Mouse (Mus musculus) left cerebral cortex, postnatal 25 days (tissue): Measurements from ENCODE around the gene Lin7c. TPM values are rescaled to one million over a fixed set of nuclear protein-coding genes. Genes with fewer than 3 reads are reported as not detected.
A peak's percentile ranks its signal among the peaks of the same experiment; 100 is the strongest.

Experiments
- DNase-seq, 2 experiments: peaks; one replicate each; pipeline ENCODE4 v3.0.0; 2022; ENCODE audit warnings: low spot score in 2 of 2, mixed read lengths in 1 of 2
- intact Hi-C: fragments of 180-260 bp; cut with DNase I; formaldehyde crosslinking; loops from one replicate; pipeline ENCODE4 v1.15.1; 2025
- total RNA-seq, 2 experiments: library from RNA; stranded (reverse); gene quantifications; 2 replicates each; pipeline ENCODE4 v1.2.3; 2021

Gene Lin7c
- total RNA-seq, 2 experiments from 2014 or later: 74.6 to 75.6 TPM

DNA sequence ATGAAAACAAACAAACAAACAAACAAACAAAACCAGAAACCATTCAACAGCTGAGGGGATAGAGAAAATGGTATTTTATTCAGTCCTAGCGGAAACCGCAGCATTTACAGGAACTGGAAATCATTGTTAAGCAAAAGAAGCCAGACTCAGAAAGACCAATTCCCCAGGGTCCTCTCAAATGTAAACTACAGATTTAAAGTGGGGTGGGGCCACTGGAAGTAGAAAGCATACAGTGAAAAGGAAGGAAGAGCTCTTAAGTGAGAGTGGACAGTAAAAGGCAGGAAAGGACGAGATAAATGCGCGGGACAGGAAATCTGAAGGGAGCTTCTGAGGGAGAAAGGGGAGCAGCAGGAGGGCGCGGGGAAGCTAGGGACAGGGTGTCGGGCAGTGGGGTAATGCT lies 22.6 kb downstream of the Lin7c start:
- no peak for DNase-seq
- intact Hi-C loops: loop anchor here (10.0 kb wide), 1 partner anchor 452 kb away; the partner anchor contains the start of gene Fibin

DNA sequence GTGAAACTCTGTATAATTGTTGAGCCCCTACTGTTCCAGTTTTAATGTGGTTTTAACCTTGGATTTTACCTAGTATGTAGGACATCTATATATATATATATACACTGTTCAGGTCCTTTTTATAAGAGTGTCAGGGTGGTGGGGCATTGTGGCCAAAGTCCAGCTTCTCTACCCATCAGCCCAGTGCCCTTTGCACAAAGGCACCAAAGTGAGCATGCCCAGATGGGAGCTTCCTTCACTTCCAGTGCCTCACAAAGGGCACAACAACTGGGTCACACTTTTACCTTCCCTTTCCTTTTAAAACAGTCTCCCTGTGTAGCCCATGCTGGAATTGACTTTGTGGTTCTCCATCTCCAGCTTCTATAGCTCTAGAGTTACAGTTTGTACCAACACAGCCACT lies 23.9 kb downstream of the Lin7c start:
- no peak for DNase-seq
- intact Hi-C loops: loop anchor here (10.0 kb wide), 1 partner anchor 450 kb away; the partner anchor contains the start of gene Fibin

DNA sequence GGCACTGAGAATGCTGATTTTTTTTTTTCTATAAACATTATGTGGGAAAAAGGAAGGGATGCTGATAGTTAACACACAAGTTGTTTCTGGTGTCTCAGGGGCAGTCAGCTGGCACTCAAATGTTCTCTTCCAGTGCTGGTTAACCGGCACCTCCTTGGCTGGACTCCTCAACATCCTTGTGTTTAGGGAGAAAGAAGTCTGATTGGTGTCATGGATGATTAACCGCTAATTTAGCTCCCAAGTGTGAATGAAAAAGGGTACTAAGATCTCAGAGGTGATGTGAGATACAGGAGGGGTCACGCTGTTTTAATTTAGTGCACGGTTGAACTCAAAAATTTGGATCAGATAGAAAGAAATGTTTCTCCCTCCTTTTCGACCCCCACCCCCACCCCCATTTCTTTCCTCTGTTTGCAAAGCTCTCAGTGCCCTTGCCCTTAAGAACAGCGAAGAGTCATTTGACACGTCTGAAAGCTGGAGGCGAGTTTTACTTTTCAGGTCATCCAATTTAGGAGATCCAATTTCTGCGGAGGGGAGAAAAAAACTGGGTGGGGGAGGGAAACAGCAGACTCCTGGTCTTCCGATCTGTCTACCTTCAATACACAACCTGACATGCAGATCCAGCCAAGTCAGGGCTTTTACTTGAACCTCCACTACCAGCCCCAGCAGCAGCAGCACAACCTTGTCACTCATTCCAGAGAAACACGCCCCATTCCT lies 26.3 kb downstream of the Lin7c start:
- DNase-seq: no peak
- intact Hi-C loops: loop anchor here (5.0 to 10.0 kb wide), 2 partner anchors 100 to 448 kb away; partner anchors contain the start of genes Ccdc34 and Fibin

DNA sequence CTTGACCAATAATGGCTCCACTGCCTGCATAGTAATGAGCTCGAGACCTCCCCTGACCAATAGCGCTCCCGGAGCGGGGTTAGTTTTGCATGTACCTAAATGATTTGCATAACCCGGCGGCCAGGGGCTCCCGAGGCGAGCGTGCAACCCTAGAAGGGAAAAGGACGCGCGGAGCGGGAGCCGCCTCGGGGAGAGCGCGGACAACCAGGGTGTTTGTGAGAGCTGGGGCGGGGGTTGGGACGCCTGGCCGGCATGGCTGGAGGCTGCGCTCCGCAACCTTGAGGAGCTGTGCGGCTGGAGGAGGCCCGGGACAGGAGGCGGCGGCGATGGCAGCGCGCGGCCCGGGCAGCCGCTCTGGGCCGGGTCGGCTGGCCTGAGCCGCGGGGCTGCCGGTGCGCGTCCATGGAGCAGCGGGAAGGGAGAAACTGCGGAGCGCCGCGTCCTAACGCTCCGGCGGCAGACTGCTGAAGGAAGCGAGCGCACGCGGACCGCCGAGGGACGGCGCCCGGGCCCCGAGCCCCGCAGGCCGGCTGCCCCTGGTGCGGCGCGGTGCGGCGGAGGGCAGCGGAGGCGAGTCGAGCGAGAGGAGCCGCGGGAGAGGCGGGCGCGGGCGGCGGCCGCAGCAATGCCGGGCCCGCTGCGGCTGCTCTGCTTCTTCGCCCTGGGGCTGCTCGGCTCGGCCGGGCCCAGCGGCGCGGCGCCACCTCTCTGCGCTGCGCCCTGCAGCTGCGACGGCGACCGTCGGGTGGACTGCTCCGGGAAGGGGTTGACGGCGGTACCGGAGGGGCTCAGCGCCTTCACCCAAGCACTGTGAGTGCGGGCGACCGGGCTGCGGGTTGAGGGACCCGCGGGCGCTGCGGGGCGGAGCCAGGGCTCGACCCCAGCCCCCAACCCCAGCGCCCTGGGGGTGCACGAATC lies 27.1 kb downstream of the Lin7c start, which contains the start of gene Lgr4:
Lgr4 (plus strand) TSS at position 152 of the 918 bp plus-strand sequence.
- intact Hi-C loops: loop anchor here (5.0 to 10.0 kb wide), 2 partner anchors 100 to 447 kb away; partner anchors contain the start of genes Ccdc34 and Fibin
- peak; percentile 91 to 98 for DNase-seq

DNA sequence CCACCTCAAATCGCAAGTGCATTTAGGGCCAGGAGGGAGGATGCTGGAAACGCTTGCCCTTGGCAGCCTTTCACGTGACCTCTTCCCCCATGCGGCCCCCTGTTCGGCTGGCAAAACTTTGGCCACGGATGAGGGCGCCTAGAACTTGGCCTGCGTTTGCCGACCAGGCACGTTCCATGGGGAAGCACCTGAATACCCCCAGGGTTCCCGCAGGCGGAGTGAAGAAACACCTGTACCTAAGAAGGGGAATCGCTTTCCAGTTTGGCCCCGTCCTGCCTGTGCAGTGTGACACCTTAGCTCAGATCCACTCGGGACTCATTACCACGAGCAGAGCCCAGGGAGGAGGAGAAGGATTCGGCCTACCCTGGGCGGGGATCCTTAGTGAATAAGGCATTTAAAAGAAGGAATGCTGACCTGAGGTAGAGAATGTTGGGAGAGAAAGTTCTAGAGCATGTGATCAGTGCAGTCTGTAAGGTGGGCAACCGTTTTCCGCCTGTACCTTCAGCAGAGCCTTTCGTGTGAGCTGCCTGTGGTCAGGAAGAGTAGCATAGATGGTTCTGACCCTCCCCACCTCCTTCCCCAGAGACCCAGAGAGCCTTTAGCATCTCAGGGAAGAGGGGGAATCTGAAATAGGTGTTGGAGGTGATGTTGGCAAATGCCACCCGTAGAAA lies 28.1 kb downstream of the Lin7c start:
- intact Hi-C loops: loop anchor here (5.0 to 10.0 kb wide), 2 partner anchors 99 to 446 kb away; partner anchors contain the start of genes Ccdc34 and Fibin
- no peak for DNase-seq

DNA sequence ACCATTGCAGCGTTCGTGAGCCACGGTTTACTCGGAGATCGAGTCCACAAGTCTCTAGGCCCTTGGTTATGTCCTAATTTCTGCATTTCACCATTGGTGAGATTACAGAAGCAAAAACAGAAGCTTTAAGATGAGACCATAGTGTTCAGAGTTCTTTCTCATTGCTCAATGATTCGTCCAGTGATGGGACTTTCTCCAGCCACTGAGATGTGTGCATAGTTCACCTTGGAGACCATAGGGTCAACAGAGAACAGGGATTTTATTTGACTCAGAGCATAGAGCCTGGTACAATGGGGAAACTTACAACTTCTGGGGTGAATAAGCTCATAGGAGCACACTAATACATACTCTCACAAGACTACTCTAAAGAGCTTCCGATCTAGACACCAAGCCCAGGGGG lies 29.8 kb downstream of the Lin7c start:
- no peak for DNase-seq
- intact Hi-C loops: no loop called here

DNA sequence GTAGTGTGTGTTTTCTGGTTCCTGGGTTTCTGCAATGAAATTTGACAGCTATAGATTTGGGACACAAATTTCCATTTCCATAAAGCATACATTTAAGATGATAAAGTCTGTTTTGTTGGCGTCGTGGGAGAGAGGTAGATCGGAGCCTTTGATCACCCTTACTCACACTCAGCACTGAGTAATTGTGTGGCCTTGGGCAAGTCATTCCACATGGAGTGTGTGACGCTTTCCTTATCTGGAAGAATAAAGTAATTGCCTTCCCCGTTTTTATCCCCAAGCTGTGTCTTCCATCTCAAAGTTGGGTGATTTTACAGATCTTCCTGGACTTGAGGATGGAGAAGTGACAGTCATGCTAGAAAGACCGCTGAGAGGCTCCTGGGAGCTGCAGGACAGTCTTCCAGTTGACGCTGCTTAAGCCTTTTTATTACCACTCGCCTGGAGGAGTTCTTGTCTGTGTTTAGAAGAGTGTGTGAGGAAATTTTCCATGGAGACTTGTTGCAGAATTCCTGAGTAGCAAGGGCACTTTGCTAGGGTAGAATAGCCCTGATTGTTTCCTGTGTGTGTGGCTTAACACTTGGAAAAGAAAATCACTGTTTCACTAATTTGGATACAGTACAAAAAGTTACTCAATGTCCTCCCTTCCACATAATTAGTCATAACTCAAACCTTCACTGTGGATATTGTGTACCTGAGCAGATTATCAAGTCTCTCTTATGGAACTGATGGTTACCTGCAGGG lies 30.8 kb downstream of the Lin7c start:
- intact Hi-C loops: no loop called here
- no peak for DNase-seq

DNA sequence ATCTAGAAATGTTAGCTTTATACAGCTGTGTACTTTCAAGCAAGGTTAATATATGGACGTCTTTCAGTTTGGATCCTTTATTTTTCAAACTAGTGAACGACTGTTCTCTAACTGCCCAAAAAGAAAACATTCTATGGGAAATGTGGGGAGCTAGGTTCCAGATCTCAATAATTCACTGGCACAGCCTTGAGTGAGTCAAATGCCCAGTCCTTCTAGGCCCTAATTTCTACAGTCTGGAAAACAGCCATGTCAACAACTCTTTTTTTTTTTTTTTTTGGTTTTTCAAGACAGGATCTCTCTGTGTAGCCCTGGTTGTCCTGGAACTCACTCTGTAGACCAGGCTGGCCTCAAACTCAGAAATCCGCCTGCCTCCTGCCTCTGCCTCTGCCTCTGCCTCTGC lies 31.7 kb downstream of the Lin7c start:
- no peak for DNase-seq
- intact Hi-C loops: no loop called here

DNA sequence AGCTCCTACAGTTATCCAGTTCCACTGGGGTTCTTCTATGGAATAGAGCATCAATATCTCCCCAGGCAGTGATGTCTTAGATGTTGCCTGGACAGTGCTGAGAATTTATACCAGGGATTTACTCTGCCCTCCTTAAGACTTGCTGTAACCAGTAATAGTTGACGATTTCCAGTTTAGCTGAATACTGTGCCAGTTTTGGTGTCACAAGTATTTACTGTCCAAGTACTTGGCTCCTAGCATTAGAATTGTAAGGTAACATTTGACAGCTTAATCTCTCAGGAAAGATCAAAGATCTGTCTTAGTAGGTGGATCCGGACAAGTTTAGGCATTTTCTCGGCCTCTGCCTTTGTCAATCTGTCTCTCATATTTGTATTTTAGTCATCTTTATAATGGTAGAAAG lies 32.4 kb downstream of the Lin7c start:
- DNase-seq: no peak
- intact Hi-C loops: no loop called here

DNA sequence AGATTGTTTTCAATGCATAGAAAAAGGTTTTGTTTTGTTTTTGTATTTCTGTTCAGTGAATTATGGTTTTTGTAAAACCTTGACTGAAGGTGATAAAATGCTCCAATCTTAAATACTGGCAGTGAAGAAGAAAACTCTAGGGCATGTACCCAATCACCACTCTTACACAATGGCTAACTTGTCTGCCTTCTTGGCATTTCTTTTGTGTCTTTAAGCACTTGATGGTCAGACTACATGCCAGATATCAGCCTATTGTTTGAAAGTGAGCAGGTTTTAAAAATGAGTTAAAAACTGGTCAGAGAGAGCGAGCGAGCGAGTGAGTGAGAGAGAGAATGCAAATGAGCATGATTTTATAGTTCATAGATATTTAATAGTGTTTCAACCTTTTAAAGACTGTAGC lies 33.3 kb downstream of the Lin7c start:
- intact Hi-C loops: no loop called here

DNA sequence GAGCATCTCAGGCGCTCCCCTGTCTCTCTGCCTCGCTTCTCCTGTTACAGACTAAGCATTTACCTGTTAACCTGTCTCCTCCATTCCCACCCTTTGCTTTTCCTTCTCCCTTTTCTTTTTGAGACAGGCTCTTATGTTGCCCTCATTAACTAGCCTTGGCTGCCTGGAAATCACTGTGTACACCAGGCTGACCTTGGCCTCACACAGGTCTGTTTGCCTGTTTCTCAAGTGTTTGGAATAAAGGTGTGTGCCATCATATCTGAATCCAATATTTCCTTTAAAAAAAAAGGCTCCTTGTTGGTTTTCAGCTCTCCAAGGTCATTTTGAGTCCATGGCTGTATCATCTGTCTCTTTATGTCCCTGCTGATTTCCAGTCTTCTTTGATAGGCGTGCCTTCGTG lies 36.3 kb downstream of the Lin7c start:
- DNase-seq: no peak
- intact Hi-C loops: no loop called here

More for the DNA sequence above, 33.3 kb downstream of the Lin7c start:
- DNase-seq: no peak

DNA sequence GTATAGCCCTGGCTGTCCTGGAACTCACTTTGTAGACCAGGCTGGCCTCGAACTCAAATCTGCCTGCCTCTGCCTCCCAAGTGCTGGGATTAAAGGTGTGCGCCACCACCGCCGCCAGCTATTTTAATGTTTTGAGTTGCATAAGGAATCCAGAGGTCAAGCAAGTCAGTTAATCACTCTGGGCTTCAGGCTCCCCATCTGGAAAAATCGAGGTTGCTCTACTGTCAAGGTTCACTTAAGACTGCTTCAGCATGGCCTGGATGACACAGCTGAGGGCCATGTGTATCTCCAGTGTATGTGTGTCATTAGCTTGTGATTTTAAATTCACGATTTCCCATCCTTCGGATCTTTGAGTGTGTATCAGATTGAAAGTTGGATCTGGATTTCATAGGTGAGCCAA lies 36.8 kb downstream of the Lin7c start:
- no peak for DNase-seq
- intact Hi-C loops: no loop called here

DNA sequence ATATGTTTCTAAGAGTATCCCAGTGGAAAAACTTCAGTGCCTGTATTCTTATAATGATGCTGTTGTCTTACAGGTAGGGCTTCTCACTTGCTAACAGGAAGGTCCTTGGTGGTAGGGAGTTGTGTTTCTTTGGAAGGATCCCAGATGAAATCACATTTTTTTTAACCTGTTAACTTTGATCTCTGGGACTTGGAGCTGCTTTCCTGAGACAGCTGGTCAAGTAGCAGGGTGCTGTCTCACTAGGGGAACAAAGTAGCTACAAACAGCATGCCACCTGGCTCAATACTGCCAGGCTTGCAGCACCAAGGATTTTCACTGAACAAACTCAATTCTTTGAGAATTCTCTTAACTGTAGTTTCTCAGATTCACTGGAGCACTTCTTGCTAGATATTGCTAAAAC lies 37.2 kb downstream of the Lin7c start:
- no peak for DNase-seq
- intact Hi-C loops: no loop called here

DNA sequence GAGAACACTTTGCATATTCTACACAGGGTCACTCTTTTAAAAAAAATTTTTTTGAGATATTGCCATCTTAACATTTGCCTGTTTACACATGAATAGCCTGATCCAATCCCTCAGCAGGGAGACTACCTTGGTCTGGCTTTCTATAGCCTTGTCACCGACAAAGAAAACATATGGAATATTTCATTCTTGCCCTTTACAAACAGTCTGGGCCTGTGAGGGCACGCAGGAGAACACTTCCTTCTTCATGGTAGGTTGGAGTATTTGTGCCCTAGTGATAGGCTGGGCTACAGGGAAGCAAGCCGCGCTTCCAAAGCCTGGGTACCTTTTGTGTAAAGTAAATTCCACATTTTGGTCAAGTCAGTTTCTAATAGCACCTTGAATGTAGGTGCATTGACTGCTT lies 38.1 kb downstream of the Lin7c start:
- intact Hi-C loops: no loop called here
- DNase-seq: no peak

DNA sequence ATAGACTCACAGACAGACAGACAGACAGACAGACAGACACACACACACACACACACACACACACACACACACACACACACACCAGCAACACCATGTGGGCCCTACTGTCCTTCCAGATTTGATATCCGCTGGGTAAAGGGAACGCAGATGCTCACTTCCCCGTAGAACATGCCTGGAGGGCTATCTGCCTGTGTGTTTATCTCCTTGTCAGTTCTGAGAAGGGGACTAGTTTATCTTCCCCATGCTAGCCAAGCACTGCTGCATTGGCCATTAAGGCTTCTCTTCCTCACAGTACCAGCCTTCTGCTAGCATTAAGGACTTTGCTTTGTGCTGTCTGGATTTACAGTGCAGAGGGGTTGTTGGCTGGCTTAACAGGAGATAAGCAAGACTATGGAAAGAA lies 38.6 kb downstream of the Lin7c start:
- DNase-seq: no peak

DNA sequence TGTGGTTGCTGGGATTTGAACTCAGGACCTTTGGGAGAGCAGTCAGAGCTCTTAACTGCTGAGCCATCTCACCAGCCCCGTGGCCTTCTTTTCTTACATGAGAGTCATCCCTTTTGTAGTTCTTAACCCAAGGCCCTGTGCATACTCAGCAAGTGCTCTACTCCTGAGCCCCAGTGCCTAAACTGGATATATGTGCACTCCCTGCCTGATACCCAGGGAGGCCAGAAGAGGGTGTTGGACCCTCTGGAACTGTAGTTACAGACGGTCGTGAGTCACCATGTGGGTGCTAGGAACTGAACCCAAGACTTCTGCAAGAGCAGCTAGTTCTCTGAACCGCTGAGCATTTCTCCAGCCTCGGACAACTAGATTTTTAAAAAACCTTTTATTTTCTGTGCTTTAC lies 39.7 kb downstream of the Lin7c start:
- no peak for DNase-seq
- intact Hi-C loops: no loop called here

More for the DNA sequence above, 38.6 kb downstream of the Lin7c start:
- intact Hi-C loops: no loop called here

DNA sequence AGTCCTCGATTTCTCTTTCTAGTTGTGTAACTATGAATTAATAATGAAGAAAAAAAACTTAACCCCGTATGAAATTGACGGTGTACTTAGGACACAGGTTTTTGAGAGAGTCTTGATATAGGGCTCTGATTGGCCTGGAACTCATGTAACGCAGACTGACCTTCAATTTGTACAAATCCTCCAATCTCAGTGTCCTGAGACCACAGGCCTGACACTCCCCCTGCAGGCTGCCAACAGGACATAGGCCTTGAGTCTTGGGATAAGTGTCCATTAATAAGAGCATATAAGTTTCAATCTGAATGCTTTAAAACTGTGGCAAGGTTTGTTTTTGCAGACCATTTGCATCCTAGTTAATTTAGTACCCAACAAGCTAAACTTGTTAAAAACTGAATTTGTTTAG lies 40.1 kb downstream of the Lin7c start:
- intact Hi-C loops: no loop called here
- no peak for DNase-seq

DNA sequence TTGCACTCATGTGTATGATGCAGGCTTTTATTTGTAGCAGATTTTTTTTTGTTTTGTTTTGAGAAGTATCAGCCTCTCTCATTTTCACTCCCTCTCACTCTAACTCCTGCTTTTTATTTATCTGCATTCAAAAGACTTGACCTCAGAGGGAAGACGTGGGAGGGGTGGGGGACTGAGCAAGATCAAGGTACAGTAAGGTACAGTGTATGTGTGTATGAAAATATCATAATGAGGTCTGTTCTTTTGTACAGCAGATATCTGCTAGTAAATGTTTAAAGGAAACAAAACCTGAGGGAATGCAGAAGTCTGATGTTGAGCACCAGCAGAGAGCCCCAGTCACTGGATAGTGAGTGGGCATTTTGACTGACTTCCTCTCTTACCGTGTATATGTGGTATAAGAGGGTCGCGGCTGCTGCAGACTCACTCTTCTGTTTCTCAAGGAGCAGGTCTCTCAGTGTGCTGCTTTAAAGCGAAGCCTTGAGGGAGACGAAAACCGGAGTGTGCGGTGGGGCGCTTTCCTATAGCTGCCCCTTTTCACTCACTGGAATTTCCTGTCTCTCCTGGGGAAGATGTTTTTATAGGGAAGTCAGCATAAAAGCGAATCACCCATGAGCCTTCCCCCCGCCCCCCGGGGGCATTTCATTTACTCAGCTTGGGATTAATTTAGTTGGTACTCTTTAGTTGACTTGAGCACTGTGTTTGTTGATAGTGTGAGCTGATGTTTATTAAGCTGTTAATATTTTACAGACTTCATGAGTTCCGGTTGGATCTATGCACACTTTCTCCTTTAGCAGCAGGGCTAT lies 41.5 kb downstream of the Lin7c start:
- intact Hi-C loops: no loop called here
- no peak for DNase-seq
